Mouse (Mus musculus) embryonic facial prominence, embryonic 12.5 days (tissue): ENCODE measurements around the gene Rapgef3. TPM values are rescaled to one million over a fixed set of nuclear protein-coding genes. Genes with fewer than 3 reads are reported as not detected.

Source experiments
- ATAC-seq: fragments of 200-750 bp; cut with Nextera tagmentation; 2 replicates; pipeline ENCODE4 v1.8.0; 2017; ENCODE audit not compliant: insufficient number of reproducible peaks, insufficient read depth, low FRiP score, low TSS enrichment
- H3K27ac ChIP-seq: fragments of 300-500 bp; sonication (generic); 2 replicates; pipeline ENCODE4 v1.5.1; 2016; ENCODE audit warnings: mild to moderate bottlenecking
- H3K27me3 ChIP-seq: fragments of 300-500 bp; sonication (generic); 2 replicates; pipeline ENCODE4 v1.6.1; 2016; ENCODE audit warnings: mild to moderate bottlenecking, moderate library complexity
- H3K36me3 ChIP-seq: fragments of 300-500 bp; sonication (generic); 2 replicates; pipeline ENCODE4 v1.6.1; 2016; ENCODE audit warnings: mild to moderate bottlenecking
- H3K4me1 ChIP-seq: fragments of 300-500 bp; sonication (generic); 2 replicates; pipeline ENCODE4 v1.6.1; 2016
- H3K4me2 ChIP-seq: fragments of 300-500 bp; sonication (generic); replicated peaks from 2 replicates; pipeline ENCODE4 v1.6.1; 2016; ENCODE audit warnings: mild to moderate bottlenecking, moderate library complexity
- H3K4me3 ChIP-seq: fragments of 300-500 bp; sonication (generic); 2 replicates; pipeline ENCODE4 v1.5.1; 2016; ENCODE audit warnings: mild to moderate bottlenecking
- H3K9ac ChIP-seq: fragments of 300-500 bp; sonication (generic); 2 replicates; pipeline ENCODE4 v1.6.1; 2016; ENCODE audit warnings: mild to moderate bottlenecking, moderate library complexity
- H3K9me3 ChIP-seq: fragments of 300-500 bp; sonication (generic); 2 replicates; pipeline ENCODE4 v1.6.1; 2016; ENCODE audit warnings: mild to moderate bottlenecking, moderate library complexity
- WGBS: fragments of 180-500 bp; shearing (Covaris S2); methylation state at CpG from one replicate; pipeline ENCODE4 v1.1.7; 2016; 5-methylcytosine and 5-hydroxymethylcytosine counted together
- polyA plus RNA-seq: library from polyadenylated mRNA; unstranded; fragments of >200 nt; fragmentation: Nextera tagmentation; extraction: Ambion mirVana; gene quantifications from 2 replicates; pipeline ENCODE4 v1.2.1, GENCODE M21; 2016

Rapgef3 gene
- polyA plus RNA-seq, 1 experiment from 2014 or later = 10.5 TPM

- H3K36me3 ChIP-seq = no peaks in the 10 kb centered on the region
- peak overlapping the region; percentile 65 for H3K27ac ChIP-seq
- H3K4me2 ChIP-seq = 0 out of 2 replicates have a peak overlapping the region, but pooled peaks have one; percentile 17
- WGBS = 30% methylated on average over 12 of the region's 12 CpGs
- no peak overlapping the region for H3K9ac ChIP-seq
- H3K9me3 ChIP-seq = no peaks in the 10 kb centered on the region
- ATAC-seq = peak; percentile 79
- no peaks in the 10 kb centered on the region for H3K27me3 ChIP-seq
- no peak overlapping the region for H3K4me3 ChIP-seq
- H3K4me1 ChIP-seq = peaks cover 25% of the 10 kb centered on the region
These were observed 17.1 kb downstream of the Rapgef3 start for GRCm38 (mm10) chr15:97750697-97751096.

GRCm38 (mm10) chr15:97749841-97750240 is 17.9 kb downstream of the Rapgef3 start:
- Histone ChIP-seq H3K9me3 (no peaks in the 10 kb centered on the region), H3K27me3 (no peaks in the 10 kb centered on the region), H3K4me3 (no peak overlapping the region), H3K9ac (no peak overlapping the region), H3K36me3 (no peaks in the 10 kb centered on the region), H3K27ac (no peak overlapping the region; the same call in 1 of the 2 replicates), H3K4me1 (peaks cover 25% of the 10 kb centered on the region), H3K4me2 (no peak overlapping the region)
- ATAC-seq = no peak
- WGBS = 89% methylated on average over 13 of the region's 13 CpGs

- no peak overlapping the region for H3K27ac ChIP-seq
- H3K4me1 ChIP-seq = peaks cover 25% of the 10 kb centered on the region
- no peak for ATAC-seq
- H3K36me3 ChIP-seq = no peaks in the 10 kb centered on the region
- WGBS = 85% methylated on average over 9 of the region's 9 CpGs
- H3K4me2 ChIP-seq = no peak overlapping the region
- H3K4me3 ChIP-seq = no peak overlapping the region
- no peaks in the 10 kb centered on the region for H3K9me3 ChIP-seq
- H3K27me3 ChIP-seq = no peaks in the 10 kb centered on the region
- H3K9ac ChIP-seq = no peak overlapping the region
These were observed 18.4 kb downstream of the Rapgef3 start for GRCm38 (mm10) chr15:97749397-97749796.

GRCm38 (mm10) chr15:97748964-97749363 is 18.8 kb downstream of the Rapgef3 start:
- H3K4me3 ChIP-seq = no peak overlapping the region
- no peaks in the 10 kb centered on the region for H3K36me3 ChIP-seq
- no peak for ATAC-seq
- no peak overlapping the region for H3K4me2 ChIP-seq
- H3K9me3 ChIP-seq = no peaks in the 10 kb centered on the region
- H3K27me3 ChIP-seq = no peaks in the 10 kb centered on the region
- H3K27ac ChIP-seq = no peak overlapping the region
- no peak overlapping the region for H3K9ac ChIP-seq
- peaks cover 25% of the 10 kb centered on the region for H3K4me1 ChIP-seq
- WGBS = 83% methylated on average over 4 of the region's 4 CpGs

- no peak overlapping the region for H3K27ac ChIP-seq
- H3K9ac ChIP-seq = no peak overlapping the region
- no peak for ATAC-seq
- H3K27me3 ChIP-seq = no peaks in the 10 kb centered on the region
- H3K36me3 ChIP-seq = no peaks in the 10 kb centered on the region
- WGBS = 62% methylated on average over 10 of the region's 10 CpGs
- H3K4me3 ChIP-seq = no peak overlapping the region
- peaks cover 24% of the 10 kb centered on the region for H3K4me1 ChIP-seq
- no peaks in the 10 kb centered on the region for H3K9me3 ChIP-seq
- H3K4me2 ChIP-seq = no peak overlapping the region
These were observed 19.5 kb downstream of the Rapgef3 start for GRCm38 (mm10) chr15:97748309-97748708.

GRCm38 (mm10) chr15:97747486-97747885 is 20.3 kb downstream of the Rapgef3 start:
- H3K36me3 ChIP-seq = no peaks in the 10 kb centered on the region
- H3K9me3 ChIP-seq = no peaks in the 10 kb centered on the region
- H3K4me1 ChIP-seq = peaks cover 24% of the 10 kb centered on the region
- ATAC-seq = no peak
- H3K4me3 ChIP-seq = no peak overlapping the region
- no peak overlapping the region for H3K9ac ChIP-seq
- 87% methylated on average over 4 of the region's 4 CpGs for WGBS
- no peak overlapping the region for H3K27ac ChIP-seq
- no peaks in the 10 kb centered on the region for H3K27me3 ChIP-seq
- H3K4me2 ChIP-seq = no peak overlapping the region

GRCm38 (mm10) chr15:97746748-97747147 is 21.0 kb downstream of the Rapgef3 start:
- no peak overlapping the region for H3K9ac ChIP-seq
- H3K4me1 ChIP-seq = peaks cover 24% of the 10 kb centered on the region
- H3K4me3 ChIP-seq = no peak overlapping the region
- no peak for ATAC-seq
- H3K36me3 ChIP-seq = no peaks in the 10 kb centered on the region
- WGBS = 93% methylated on average over 24 of the region's 24 CpGs
- H3K27ac ChIP-seq = no peak overlapping the region
- no peaks in the 10 kb centered on the region for H3K27me3 ChIP-seq
- H3K4me2 ChIP-seq = no peak overlapping the region
- no peaks in the 10 kb centered on the region for H3K9me3 ChIP-seq

GRCm38 (mm10) chr15:97746278-97746677 is 21.5 kb downstream of the Rapgef3 start:
- 0 out of 2 replicates have a peak, but pooled peaks cover 1% of the 10 kb centered on the region for H3K27me3 ChIP-seq
- H3K9ac ChIP-seq = no peak overlapping the region
- ATAC-seq = no peak
- H3K4me2 ChIP-seq = no peak overlapping the region
- H3K4me3 ChIP-seq = no peak overlapping the region
- no peaks in the 10 kb centered on the region for H3K36me3 ChIP-seq
- WGBS = 89% methylated on average over 10 of the region's 10 CpGs
- no peak overlapping the region for H3K27ac ChIP-seq
- no peaks in the 10 kb centered on the region for H3K9me3 ChIP-seq
- peaks cover 24% of the 10 kb centered on the region for H3K4me1 ChIP-seq

- Histone ChIP-seq H3K36me3 (no peaks in the 10 kb centered on the region), H3K27ac (no peak overlapping the region; the same call in 1 of the 2 replicates), H3K4me2 (no peak overlapping the region), H3K27me3 (0 out of 2 replicates have a peak, but pooled peaks cover 3% of the 10 kb centered on the region), H3K9ac (no peak overlapping the region), H3K4me3 (no peak overlapping the region), H3K9me3 (no peaks in the 10 kb centered on the region), H3K4me1 (peaks cover 17% of the 10 kb centered on the region)
- ATAC-seq = no peak
- WGBS = 74% methylated on average over 10 of the region's 10 CpGs
These were observed 22.4 kb downstream of the Rapgef3 start for GRCm38 (mm10) chr15:97745331-97745730.

- no peak overlapping the region for H3K4me2 ChIP-seq
- no peak overlapping the region for H3K9ac ChIP-seq
- ATAC-seq = peak; percentile 35; the same call in 1 of the 2 replicates
These were observed 22.8 kb downstream of the Rapgef3 start for GRCm38 (mm10) chr15:97744930-97745329.

GRCm38 (mm10) chr15:97743961-97744525 is 23.7 kb downstream of the Rapgef3 start:
- Histone ChIP-seq H3K27me3 (0 out of 2 replicates have a peak, but pooled peaks cover 3% of the 10 kb centered on the region), H3K9me3 (no peaks in the 10 kb centered on the region), H3K4me3 (no peak overlapping the region), H3K4me1 (peaks cover 9% of the 10 kb centered on the region; the same call in 1 of the 2 replicates), H3K4me2 (no peak overlapping the region), H3K9ac (no peak overlapping the region), H3K36me3 (no peaks in the 10 kb centered on the region), H3K27ac (no peak overlapping the region)
- no peak; the same call in 1 of the 2 replicates for ATAC-seq
- WGBS = 71% methylated on average over 12 of the region's 12 CpGs

More at GRCm38 (mm10) chr15:97744930-97745329, 22.8 kb downstream of the Rapgef3 start:
- Histone ChIP-seq H3K27ac (no peak overlapping the region; the same call in 1 of the 2 replicates), H3K4me1 (peaks cover 13% of the 10 kb centered on the region), H3K36me3 (no peaks in the 10 kb centered on the region), H3K9me3 (no peaks in the 10 kb centered on the region), H3K27me3 (0 out of 2 replicates have a peak, but pooled peaks cover 3% of the 10 kb centered on the region), H3K4me3 (no peak overlapping the region)
- WGBS = 76% methylated on average over 10 of the region's 10 CpGs

GRCm38 (mm10) chr15:97743210-97743609 is 24.6 kb downstream of the Rapgef3 start:
- 79% methylated on average over 5 of the region's 5 CpGs for WGBS

More at GRCm38 (mm10) chr15:97743210-97743609, 24.6 kb downstream of the Rapgef3 start:
- Histone ChIP-seq H3K4me1 (peaks cover 6% of the 10 kb centered on the region; the same call in 1 of the 2 replicates), H3K4me2 (no peak overlapping the region), H3K9ac (no peak overlapping the region), H3K36me3 (no peaks in the 10 kb centered on the region), H3K27ac (no peak overlapping the region), H3K27me3 (0 out of 2 replicates have a peak, but pooled peaks cover 3% of the 10 kb centered on the region), H3K9me3 (no peaks in the 10 kb centered on the region), H3K4me3 (no peak overlapping the region)
- no peak for ATAC-seq
